Mouse (Mus musculus): ENCODE measurements around the gene Ptgis.

DNA sequence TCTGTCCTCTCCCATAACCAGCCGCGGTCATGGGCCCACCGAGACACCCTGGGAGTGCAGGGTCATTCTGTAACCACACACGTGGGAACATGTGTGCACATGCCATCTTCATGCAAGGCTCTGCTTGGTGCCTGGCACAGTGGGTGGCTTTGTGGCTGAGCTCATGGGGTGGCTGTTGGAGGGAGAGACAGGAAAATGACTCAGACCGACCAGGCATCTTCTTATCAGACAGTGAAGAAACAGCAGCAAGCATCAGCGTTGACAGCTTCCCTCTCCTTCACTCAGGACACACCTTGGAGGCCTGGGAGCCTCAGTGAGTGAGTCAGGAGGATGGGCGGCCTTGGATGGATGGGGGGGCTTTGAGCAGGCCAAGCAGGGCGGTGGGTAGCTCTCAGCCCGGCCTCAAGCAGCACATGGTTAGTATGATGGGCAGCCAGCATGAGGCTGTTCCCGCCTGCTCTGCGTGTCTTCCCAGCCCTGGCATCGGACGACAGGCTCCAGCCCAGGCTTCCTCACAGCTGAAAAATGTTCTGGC, 32.9 kb upstream of the Ptgis start:
- TF ChIP-seq CTCF (IDR thresholded peaks at IDR 0.05; ENCODE audit: control insufficient read depth, insufficient read depth, low read length) (no peak), POLR2A (IDR thresholded peaks at IDR 0.05; ENCODE audit: borderline replicate concordance, control insufficient read depth, low read depth, low read length) (no peak)
